Mouse (Mus musculus) embryonic facial prominence, embryonic 10.5 days (tissue): ENCODE measurements around the gene Hspa12b. TPM values are rescaled to one million over a fixed set of nuclear protein-coding genes. Genes with fewer than 3 reads are reported as not detected.
"Not testable (repeated sequence)": the region's sequence is repeated elsewhere in the genome, so short reads cannot be mapped to it uniquely, and the experiment has no call there.

ENCODE experiments used
- DNase-seq: peaks from one replicate; pipeline ENCODE4 v3.0.0-alpha.2; 2017; ENCODE audit warnings: low spot score
- H3K27ac ChIP-seq: fragments of 300-500 bp; sonication (generic); replicated peaks from 2 replicates; pipeline ENCODE4 v1.5.1; 2016; ENCODE audit warnings: mild to moderate bottlenecking
- H3K27me3 ChIP-seq: fragments of 300-500 bp; sonication (generic); replicated peaks from 2 replicates; pipeline ENCODE4 v1.6.1; 2016; ENCODE audit warnings: low read depth, mild to moderate bottlenecking; ENCODE audit not compliant: poor library complexity, severe bottlenecking
- H3K36me3 ChIP-seq: fragments of 300-500 bp; sonication (generic); replicated peaks from 2 replicates; pipeline ENCODE4 v1.6.1; 2016; ENCODE audit warnings: mild to moderate bottlenecking, moderate library complexity
- H3K4me1 ChIP-seq: fragments of 300-500 bp; sonication (generic); 2 replicates; pipeline ENCODE4 v1.6.1; 2016
- H3K4me3 ChIP-seq: fragments of 300-500 bp; sonication (generic); 2 replicates; pipeline ENCODE4 v1.5.1; 2016; ENCODE audit warnings: mild to moderate bottlenecking, moderate library complexity
- H3K9me3 ChIP-seq: fragments of 300-500 bp; sonication (generic); 2 replicates; pipeline ENCODE4 v1.6.1; 2016; ENCODE audit warnings: mild to moderate bottlenecking
- WGBS: fragments of 180-500 bp; shearing (Covaris S2); methylation state at CpG from one replicate; pipeline ENCODE4 v1.1.7; 2016; 5-methylcytosine and 5-hydroxymethylcytosine counted together
- polyA plus RNA-seq: library from polyadenylated mRNA; unstranded; fragments of >200 nt; fragmentation: Nextera tagmentation; extraction: Ambion mirVana; gene quantifications from 2 replicates; pipeline ENCODE4 v1.2.1, GENCODE M21; 2016

Hspa12b gene
- polyA plus RNA-seq, 1 experiment from 2014 or later: 14.1 TPM

- no peak for DNase-seq
- Histone ChIP-seq H3K9me3 (no peaks in the 10 kb centered on the region), H3K27ac (no peak overlapping the region), H3K36me3 (no peaks in the 10 kb centered on the region), H3K27me3 (no peaks in the 10 kb centered on the region), H3K4me3 (no peak overlapping the region), H3K4me1 (no peaks in the 10 kb centered on the region)
- 89% methylated on average over 4 of the region's 4 CpGs for WGBS
Observed at GRCm38 (mm10) chr2:131104021-131104420, 23.1 kb upstream of the Hspa12b start.

- not testable (repeated sequence) for DNase-seq, H3K4me3 ChIP-seq, H3K27me3 ChIP-seq, H3K27ac ChIP-seq, H3K4me1 ChIP-seq, H3K9me3 ChIP-seq, H3K36me3 ChIP-seq
- 71% methylated on average over 4 of the region's 4 CpGs for WGBS
Observed at GRCm38 (mm10) chr2:131105061-131105460, 22.0 kb upstream of the Hspa12b start.

GRCm38 (mm10) chr2:131105989-131106388 lies 21.1 kb upstream of the Hspa12b start:
- no peaks in the 10 kb centered on the region for H3K4me1 ChIP-seq
- H3K4me3 ChIP-seq: no peak overlapping the region
- H3K9me3 ChIP-seq: no peaks in the 10 kb centered on the region
- no peaks in the 10 kb centered on the region for H3K36me3 ChIP-seq
- no peak for DNase-seq
- H3K27ac ChIP-seq: no peak overlapping the region
- 89% methylated on average over 5 of the region's 5 CpGs for WGBS
- no peaks in the 10 kb centered on the region for H3K27me3 ChIP-seq

DNA sequence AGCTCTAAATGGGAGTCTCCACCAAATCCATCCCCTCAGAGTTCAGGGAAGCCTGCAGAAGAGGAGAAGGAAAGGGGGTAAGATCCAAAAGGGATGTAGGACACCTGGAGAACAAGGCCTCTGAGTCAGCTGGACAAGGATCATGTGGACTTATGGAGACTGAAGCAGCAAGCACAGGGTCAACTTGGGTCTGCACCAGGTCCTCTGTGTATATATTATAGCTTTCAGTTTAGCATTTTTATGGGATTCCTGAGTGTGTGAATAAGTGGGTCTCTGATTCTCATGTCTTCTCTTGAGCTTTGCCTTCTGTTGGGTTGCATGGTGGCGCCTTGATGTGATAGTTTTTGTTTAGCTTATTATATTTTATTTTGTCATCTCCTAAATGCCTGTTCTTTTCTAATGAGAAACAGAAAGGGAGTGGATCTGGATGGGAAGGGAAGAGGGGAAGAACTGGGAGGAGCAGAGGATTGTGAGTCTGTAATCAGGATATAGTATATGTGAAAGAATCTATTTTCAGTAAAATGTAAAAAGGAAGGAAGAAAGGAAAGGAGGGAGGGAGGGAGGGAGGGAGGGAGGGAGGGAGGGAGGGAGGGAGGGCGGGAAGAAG lies 8.0 kb upstream of the Hspa12b start:
- no peaks in the 10 kb centered on the region for H3K9me3 ChIP-seq
- H3K36me3 ChIP-seq: no peaks in the 10 kb centered on the region
- DNase-seq: no peak
- H3K27ac ChIP-seq: no peak overlapping the region
- no peak overlapping the region for H3K4me3 ChIP-seq
- peaks cover 1% of the 10 kb centered on the region for H3K4me1 ChIP-seq
- WGBS: 82% methylated on average over 2 of the region's 2 CpGs
- no peaks in the 10 kb centered on the region for H3K27me3 ChIP-seq

DNA sequence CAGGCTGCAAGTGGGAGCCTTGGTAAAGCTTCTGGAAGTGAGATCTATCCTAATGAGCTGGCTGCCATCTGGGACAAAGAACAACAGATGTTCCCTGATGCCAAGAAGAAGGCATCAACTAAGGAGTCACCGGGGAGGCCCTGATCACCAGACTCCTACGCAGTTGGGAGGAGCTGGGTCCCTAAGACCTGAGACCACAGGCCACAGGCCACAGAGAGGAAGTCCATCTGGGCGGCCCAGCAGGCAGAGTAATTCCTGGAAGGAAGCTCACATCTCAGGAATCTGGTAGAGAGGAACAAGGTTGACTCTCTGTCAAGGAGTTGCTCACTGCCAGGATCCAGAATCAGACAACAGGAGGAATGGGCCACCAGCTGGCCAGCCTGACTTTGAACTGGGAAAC lies 2.9 kb upstream of the Hspa12b start:
- no peaks in the 10 kb centered on the region for H3K9me3 ChIP-seq
- H3K4me3 ChIP-seq: no peak overlapping the region
- peaks cover 43% of the 10 kb centered on the region for H3K4me1 ChIP-seq
- H3K27me3 ChIP-seq: peaks cover 21% of the 10 kb centered on the region
- H3K27ac ChIP-seq: peak overlapping the region; percentile 40
- 74% methylated on average over 3 of the region's 3 CpGs for WGBS
- H3K36me3 ChIP-seq: no peaks in the 10 kb centered on the region
- DNase-seq: no peak

- H3K9me3 ChIP-seq: no peaks in the 10 kb centered on the region
- H3K4me3 ChIP-seq: no peak overlapping the region
- peak overlapping the region; percentile 96 for H3K27ac ChIP-seq
- 87% methylated on average over 9 of the region's 9 CpGs for WGBS
- peaks cover 21% of the 10 kb centered on the region for H3K27me3 ChIP-seq
- peaks cover 43% of the 10 kb centered on the region for H3K4me1 ChIP-seq
- H3K36me3 ChIP-seq: no peaks in the 10 kb centered on the region
- DNase-seq: no peak
Observed at GRCm38 (mm10) chr2:131125157-131125963, 1.7 kb upstream of the Hspa12b start.

DNA sequence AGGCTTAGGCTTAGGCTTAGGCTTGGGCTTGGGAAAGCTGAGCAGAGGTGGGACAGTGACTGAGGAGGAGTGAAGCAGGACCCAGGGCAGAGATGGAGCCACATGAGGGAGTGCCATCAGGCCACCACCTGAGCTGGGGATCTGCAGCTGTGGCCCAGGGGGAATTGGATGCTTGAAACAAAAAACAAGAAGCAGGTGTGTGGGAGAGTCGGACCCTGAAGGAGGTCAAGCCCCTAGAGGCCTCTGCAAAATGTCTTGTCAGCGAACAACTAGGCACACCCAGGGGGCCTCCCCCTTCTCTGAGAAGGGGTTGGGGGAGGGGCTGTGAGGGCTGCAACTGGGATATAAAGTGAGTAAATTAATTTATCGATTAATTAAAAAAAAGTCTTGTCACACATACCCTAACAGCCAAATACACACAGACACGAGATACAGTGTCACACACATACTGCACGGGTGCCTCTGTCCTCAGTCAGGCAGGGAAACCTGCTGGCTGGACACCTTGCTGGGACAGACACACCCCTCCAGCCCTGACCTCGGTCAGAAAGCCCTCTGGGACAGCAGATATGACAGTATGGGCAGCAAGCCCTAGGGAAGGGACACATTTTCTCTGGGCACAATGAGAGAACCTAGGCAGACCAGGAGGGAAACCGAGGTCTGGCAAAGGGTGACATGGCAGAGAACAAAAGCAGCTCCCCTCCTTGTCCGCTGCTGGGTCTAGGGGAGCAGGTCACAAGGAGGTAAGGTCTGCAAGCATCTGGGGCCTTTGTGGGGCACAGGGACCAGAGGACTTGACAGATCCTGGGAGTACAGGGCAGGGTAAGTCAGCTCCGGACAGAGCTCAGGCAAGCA lies 890 bp upstream of the Hspa12b start:
- no peak for DNase-seq
- H3K36me3 ChIP-seq: no peaks in the 10 kb centered on the region
- WGBS: 36% methylated on average over 9 of the region's 9 CpGs
- H3K27me3 ChIP-seq: peaks cover 21% of the 10 kb centered on the region
- H3K4me1 ChIP-seq: peaks cover 43% of the 10 kb centered on the region
- no peak overlapping the region for H3K4me3 ChIP-seq
- peak overlapping the region; percentile 96 for H3K27ac ChIP-seq
- H3K9me3 ChIP-seq: no peaks in the 10 kb centered on the region

GRCm38 (mm10) chr2:131128211-131128610 lies 1.1 kb downstream of the Hspa12b start:
- DNase-seq: no peak
- 84% methylated on average over 5 of the region's 5 CpGs for WGBS
- Histone ChIP-seq H3K9me3 (no peaks in the 10 kb centered on the region), H3K27ac (peak overlapping the region; percentile 96), H3K36me3 (peaks cover 9% of the 10 kb centered on the region; the same call in 1 of the 2 replicates), H3K27me3 (peaks cover 21% of the 10 kb centered on the region), H3K4me3 (peak overlapping the region; percentile 75), H3K4me1 (peaks cover 43% of the 10 kb centered on the region)

DNA sequence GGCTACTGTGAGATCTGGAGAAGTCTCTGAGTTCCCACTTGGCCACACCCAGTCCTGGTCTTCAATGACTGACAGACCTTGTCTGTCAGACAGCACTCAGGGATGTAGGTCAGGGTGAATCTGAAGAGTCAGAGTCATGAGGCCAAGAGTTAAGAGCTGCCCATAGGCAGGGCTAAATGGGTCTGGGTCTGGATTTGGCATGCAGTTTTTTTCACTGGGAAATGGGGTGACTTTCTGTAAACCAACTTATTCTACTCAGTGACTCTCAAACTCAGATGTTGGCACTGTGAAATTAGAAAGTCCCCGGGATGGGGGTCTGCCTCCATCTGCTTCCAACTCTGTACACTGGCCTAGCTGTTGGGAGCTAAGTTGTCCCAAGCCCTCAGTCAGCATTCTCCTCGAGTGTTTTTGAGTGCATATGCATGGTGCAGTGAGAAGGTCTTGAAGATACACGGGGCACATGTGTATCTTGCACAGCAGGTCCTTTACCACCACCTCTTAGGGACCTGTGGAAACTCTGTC lies 1.6 kb downstream of the Hspa12b start:
- 86% methylated on average over 3 of the region's 3 CpGs for WGBS
- peak overlapping the region; percentile 75; the same call in 1 of the 2 replicates for H3K4me3 ChIP-seq

DNA sequence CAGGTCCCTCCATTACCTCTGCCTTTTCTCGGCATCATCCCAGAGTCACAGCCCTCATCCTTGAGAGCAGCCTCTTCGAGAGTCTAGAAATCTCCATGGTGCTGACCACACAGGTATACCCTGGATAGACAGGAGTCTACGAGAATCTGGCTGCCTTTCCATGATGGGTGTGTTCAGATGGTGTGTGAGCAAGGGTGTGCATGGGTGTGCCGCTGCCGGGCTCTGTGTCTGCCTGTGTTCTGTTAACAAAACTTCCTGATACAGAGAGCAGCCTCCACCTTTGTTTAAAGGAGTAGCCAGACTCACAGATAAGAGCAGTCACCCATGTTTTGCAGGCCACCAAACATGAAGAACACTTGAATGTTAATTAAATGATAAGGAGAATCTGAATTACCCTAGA lies 2.8 kb downstream of the Hspa12b start:
- Histone ChIP-seq H3K36me3 (peaks cover 20% of the 10 kb centered on the region), H3K4me3 (no peak overlapping the region), H3K4me1 (peaks cover 46% of the 10 kb centered on the region), H3K27ac (no peak overlapping the region), H3K27me3 (peaks cover 17% of the 10 kb centered on the region), H3K9me3 (no peaks in the 10 kb centered on the region)
- 87% methylated on average over 5 of the region's 5 CpGs for WGBS
- DNase-seq: no peak

More for the DNA sequence above, 1.6 kb downstream of the Hspa12b start:
- H3K9me3 ChIP-seq: no peaks in the 10 kb centered on the region
- DNase-seq: no peak
- peak overlapping the region; percentile 96; the same call in 1 of the 2 replicates for H3K27ac ChIP-seq
- H3K4me1 ChIP-seq: peaks cover 43% of the 10 kb centered on the region
- peaks cover 21% of the 10 kb centered on the region for H3K27me3 ChIP-seq
- peaks cover 9% of the 10 kb centered on the region; the same call in 1 of the 2 replicates for H3K36me3 ChIP-seq

DNA sequence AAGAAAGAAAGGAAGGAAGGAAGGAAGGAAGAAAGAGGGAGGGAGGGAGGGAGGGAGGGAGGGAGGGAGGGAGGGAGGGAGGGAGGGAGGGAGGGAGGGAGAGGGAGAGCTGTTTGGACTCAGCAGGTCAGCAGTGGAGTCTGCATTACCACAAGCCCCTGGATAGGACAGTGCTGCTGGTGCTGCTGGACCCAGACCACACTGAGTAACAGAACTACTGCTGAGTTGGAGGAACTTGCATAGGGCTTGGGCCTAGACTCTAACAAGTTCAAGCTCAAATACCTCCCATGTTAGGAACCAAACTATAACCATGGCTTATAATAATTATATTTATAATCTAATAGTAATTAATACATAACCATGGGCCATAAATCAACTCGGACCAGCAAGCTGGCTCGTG lies 3.8 kb downstream of the Hspa12b start:
- 87% methylated on average over 2 of the region's 2 CpGs for WGBS
- DNase-seq: no peak
- no peak overlapping the region for H3K27ac ChIP-seq
- H3K36me3 ChIP-seq: peaks cover 29% of the 10 kb centered on the region
- H3K9me3 ChIP-seq: no peaks in the 10 kb centered on the region
- H3K4me1 ChIP-seq: peaks cover 52% of the 10 kb centered on the region
- H3K4me3 ChIP-seq: no peak overlapping the region
- H3K27me3 ChIP-seq: peaks cover 7% of the 10 kb centered on the region; the same call in 1 of the 2 replicates
